Mouse (Mus musculus): ENCODE data around the gene Mctp2. TPM values are rescaled to one million over a fixed set of nuclear protein-coding genes. Genes with fewer than 3 reads are reported as not detected.

Gene Mctp2
- polyA plus RNA-seq, 1 experiment from 2014 or later: 0.19 TPM

DNA sequence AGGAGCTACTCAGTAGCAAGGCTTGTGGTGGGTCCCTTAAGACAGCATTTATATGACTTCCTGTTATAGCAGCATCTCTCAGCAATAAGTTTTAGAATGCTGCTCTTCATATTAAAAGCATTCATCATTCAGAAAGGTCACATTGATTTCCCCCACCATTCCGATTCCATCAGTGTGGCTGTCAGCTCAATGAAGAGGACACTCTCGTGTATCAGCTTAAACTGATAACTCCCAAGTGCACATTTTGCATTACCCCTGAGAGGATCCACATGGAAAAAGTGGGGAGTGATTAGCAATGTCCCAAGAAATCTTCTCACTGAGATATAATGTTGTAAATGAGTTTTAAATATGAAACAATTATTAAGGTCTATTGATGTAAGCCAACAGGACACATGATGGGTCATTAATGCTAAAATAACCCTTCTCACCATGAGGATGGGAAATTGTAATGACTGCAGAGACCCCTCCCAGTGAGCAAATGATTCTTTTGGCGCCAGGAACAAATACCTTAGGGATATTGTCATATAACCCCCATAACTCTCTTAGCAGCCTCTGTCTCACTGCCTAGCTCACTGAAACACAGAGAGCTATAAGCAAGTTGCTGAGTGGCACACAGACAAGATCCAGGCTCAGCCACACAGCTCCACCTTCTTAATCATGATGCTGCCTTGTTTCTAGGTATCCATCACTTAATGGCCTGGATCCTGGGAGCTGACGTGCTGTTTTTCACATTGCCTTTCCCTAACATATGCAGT is 12.4 kb downstream of the Mctp2 start:
- H3K4me3 ChIP-seq (ENCODE audit: low read depth, low read length): no peak overlapping the region
- no peak for ATAC-seq (ENCODE audit: insufficient read depth, low FRiP score, low TSS enrichment)
- no peak for DNase-seq (ENCODE audit: low spot score)
- no peak overlapping the region for H3K4me2 ChIP-seq (ENCODE audit: low read depth)
- H3K4me1 ChIP-seq (ENCODE audit: control insufficient read depth, insufficient read depth, low read length): no peaks in the 10 kb centered on the region
- H3K27me3 ChIP-seq (ENCODE audit: control insufficient read depth, insufficient read depth, low read length): no peaks in the 10 kb centered on the region
- WGBS: 72% methylated on average over 4 of the region's 4 CpGs
- H3K9ac ChIP-seq (ENCODE audit: low read length): no peak overlapping the region
- H3K9me3 ChIP-seq (ENCODE audit: control insufficient read depth, low read length): no peaks in the 10 kb centered on the region
- no peaks in the 10 kb centered on the region for H3K36me3 ChIP-seq (ENCODE audit: control insufficient read depth, insufficient read depth, low read length)
- no peak overlapping the region for H3K27ac ChIP-seq (ENCODE audit: low read depth, low read length)

DNA sequence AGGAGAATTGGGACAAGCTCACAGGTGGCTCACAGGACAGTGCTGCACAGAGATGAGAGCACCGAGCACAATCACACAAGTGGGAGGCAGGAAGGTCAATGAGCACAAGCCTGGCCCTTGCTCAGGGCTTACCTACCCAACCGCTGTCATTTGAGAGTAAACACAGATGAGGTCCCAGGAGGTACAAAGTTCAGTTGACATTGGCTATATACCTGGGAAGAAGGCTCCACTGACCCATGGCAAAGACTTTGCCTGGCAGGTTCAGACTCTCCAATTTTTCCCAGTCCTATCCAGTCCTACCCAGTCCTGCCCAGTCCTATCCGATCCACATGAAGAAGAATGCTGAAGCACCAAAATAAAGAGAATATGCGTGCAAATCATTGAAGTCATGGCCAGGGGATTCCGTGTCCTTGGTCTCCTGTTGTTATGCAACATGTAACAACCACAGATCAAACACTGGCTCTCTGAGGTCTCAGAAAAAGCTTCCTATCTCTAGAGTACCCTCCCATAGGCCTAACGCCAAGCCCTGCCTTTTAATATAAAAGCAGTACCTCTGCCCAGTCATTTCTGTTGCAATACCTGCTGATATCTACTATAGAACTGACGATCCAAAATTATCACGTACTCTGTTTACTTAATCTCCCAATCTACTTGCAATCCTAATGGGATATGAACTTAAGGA is 14.0 kb downstream of the Mctp2 start:
- H3K27ac ChIP-seq (ENCODE audit: low read depth, low read length): no peak overlapping the region
- no peak overlapping the region for H3K9ac ChIP-seq (ENCODE audit: low read length)
- DNase-seq (ENCODE audit: low spot score): no peak
- no peak overlapping the region for H3K4me2 ChIP-seq (ENCODE audit: low read depth)
- 89% methylated on average over 8 of the region's 8 CpGs for WGBS
- ATAC-seq (ENCODE audit: insufficient read depth, low FRiP score, low TSS enrichment): no peak
- no peaks in the 10 kb centered on the region for H3K9me3 ChIP-seq (ENCODE audit: control insufficient read depth, low read length)
- H3K27me3 ChIP-seq (ENCODE audit: control insufficient read depth, insufficient read depth, low read length): no peaks in the 10 kb centered on the region
- H3K36me3 ChIP-seq (ENCODE audit: control insufficient read depth, insufficient read depth, low read length): no peaks in the 10 kb centered on the region
- H3K4me3 ChIP-seq (ENCODE audit: low read depth, low read length): no peak overlapping the region
- H3K4me1 ChIP-seq (ENCODE audit: control insufficient read depth, insufficient read depth, low read length): no peaks in the 10 kb centered on the region

DNA sequence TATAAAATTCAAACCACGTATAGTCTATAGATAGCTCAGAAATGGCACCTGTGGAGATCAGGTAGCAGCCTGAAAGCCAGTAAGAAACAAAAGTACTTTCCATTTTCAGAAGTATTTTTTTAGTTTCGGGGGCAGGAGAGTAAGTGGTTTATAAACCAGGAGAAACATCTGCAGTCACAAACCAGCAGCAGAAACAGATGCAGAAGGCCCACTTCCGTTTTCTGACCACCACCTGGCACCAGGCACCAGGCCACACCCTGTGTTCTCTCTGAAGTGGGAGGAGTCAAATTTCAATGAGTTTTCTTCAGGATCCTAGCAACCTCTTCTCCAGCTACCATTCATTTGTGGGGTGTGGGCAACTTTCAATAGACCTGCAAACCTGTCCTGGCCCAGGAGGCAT is 25.7 kb downstream of the Mctp2 start:
- H3K4me1 ChIP-seq (ENCODE audit: control insufficient read depth, insufficient read depth, low read length): no peaks in the 10 kb centered on the region

DNA sequence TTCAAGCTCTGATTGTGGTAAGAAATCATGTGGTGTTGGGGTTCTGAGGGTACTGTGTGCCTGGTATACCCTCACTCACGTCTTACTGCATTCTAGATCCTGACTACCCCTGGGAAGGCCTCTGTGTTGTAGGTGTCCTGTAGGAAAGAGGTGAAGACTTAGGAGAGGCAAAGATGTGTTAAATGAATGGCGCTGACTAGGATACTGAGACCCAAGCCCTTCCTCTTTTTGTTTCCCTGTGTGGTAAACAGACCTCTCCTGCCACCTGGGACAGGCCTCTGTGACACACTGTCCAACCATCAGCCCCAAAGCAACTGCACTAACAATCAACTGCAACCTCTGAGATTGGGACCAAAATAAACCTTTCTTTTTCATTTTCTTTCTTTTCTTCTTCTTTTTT is 28.0 kb downstream of the Mctp2 start:
- Histone ChIP-seq H3K27ac (ENCODE audit: low read depth, low read length) (no peak overlapping the region), H3K9ac (ENCODE audit: low read length) (no peak overlapping the region), H3K9me3 (ENCODE audit: control insufficient read depth, low read length) (no peaks in the 10 kb centered on the region), H3K4me3 (ENCODE audit: low read depth, low read length) (no peak overlapping the region), H3K4me2 (ENCODE audit: low read depth) (no peak overlapping the region), H3K27me3 (ENCODE audit: control insufficient read depth, insufficient read depth, low read length) (no peaks in the 10 kb centered on the region), H3K36me3 (ENCODE audit: control insufficient read depth, insufficient read depth, low read length) (no peaks in the 10 kb centered on the region), H3K4me1 (ENCODE audit: control insufficient read depth, insufficient read depth, low read length) (no peaks in the 10 kb centered on the region)
- ATAC-seq (ENCODE audit: insufficient read depth, low FRiP score, low TSS enrichment): no peak
- WGBS: 81% methylated on average over 2 of the region's 2 CpGs
- DNase-seq (ENCODE audit: low spot score): no peak

More for the DNA sequence above, 25.7 kb downstream of the Mctp2 start:
- no peak for DNase-seq (ENCODE audit: low spot score)
- H3K4me2 ChIP-seq (ENCODE audit: low read depth): no peak overlapping the region
- no peak overlapping the region for H3K4me3 ChIP-seq (ENCODE audit: low read depth, low read length)
- H3K27me3 ChIP-seq (ENCODE audit: control insufficient read depth, insufficient read depth, low read length): no peaks in the 10 kb centered on the region
- no peaks in the 10 kb centered on the region for H3K9me3 ChIP-seq (ENCODE audit: control insufficient read depth, low read length)
- 71% methylated on average over 3 of the region's 3 CpGs for WGBS
- no peaks in the 10 kb centered on the region for H3K36me3 ChIP-seq (ENCODE audit: control insufficient read depth, insufficient read depth, low read length)
- ATAC-seq (ENCODE audit: insufficient read depth, low FRiP score, low TSS enrichment): no peak
- H3K27ac ChIP-seq (ENCODE audit: low read depth, low read length): no peak overlapping the region
- H3K9ac ChIP-seq (ENCODE audit: low read length): no peak overlapping the region

DNA sequence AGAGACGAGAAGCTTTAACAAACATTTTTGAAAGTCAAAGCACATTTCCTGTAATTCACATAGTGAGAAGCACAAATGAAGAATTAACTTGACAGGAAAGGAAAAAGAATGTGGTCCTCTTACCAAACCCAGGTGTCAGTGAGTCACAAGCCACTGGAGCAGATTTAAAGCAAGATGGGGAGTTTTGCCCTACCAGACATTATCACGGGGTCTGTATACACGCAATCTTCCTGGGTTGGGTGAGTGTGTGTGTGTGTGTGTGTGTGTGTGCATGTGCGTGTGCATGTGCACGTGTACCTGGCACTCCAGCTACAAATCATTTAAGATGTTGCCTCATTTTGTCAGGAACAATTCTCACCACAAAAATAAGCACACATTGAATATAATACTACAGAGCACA is 30.9 kb downstream of the Mctp2 start:
- H3K27me3 ChIP-seq (ENCODE audit: control insufficient read depth, insufficient read depth, low read length): no peaks in the 10 kb centered on the region
- 87% methylated on average over 5 of the region's 5 CpGs for WGBS
- DNase-seq (ENCODE audit: low spot score): no peak
- no peak overlapping the region for H3K4me2 ChIP-seq (ENCODE audit: low read depth)
- H3K4me1 ChIP-seq (ENCODE audit: control insufficient read depth, insufficient read depth, low read length): no peaks in the 10 kb centered on the region
- H3K27ac ChIP-seq (ENCODE audit: low read depth, low read length): no peak overlapping the region
- no peak for ATAC-seq (ENCODE audit: insufficient read depth, low FRiP score, low TSS enrichment)
- H3K9ac ChIP-seq (ENCODE audit: low read length): no peak overlapping the region
- H3K36me3 ChIP-seq (ENCODE audit: control insufficient read depth, insufficient read depth, low read length): no peaks in the 10 kb centered on the region
- H3K4me3 ChIP-seq (ENCODE audit: low read depth, low read length): no peak overlapping the region
- no peaks in the 10 kb centered on the region for H3K9me3 ChIP-seq (ENCODE audit: control insufficient read depth, low read length)

DNA sequence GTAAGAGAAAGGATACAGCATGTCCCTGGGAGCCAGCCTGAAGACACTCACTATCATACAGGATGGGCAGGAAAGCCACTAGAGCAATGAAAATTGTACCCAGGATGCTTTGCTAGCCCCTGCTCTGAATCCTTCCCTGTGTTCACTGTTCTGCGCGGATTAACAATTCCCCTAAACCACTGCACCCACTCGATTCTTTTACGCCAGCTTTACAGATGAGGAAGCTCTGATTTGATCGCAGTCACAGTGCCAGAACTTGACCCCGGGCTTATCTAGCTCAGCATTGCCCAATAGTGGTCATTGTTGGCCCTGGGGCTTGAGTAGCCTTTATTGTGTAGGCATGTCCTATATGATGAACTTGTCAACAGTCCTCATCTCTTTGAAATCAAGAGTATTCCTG is 34.9 kb downstream of the Mctp2 start:
- 88% methylated on average over 6 of the region's 6 CpGs for WGBS
- Histone ChIP-seq H3K4me3 (ENCODE audit: low read depth, low read length) (no peak overlapping the region), H3K9ac (ENCODE audit: low read length) (no peak overlapping the region), H3K4me2 (ENCODE audit: low read depth) (no peak overlapping the region), H3K27ac (ENCODE audit: low read depth, low read length) (no peak overlapping the region), H3K9me3 (ENCODE audit: control insufficient read depth, low read length) (no peaks in the 10 kb centered on the region), H3K4me1 (ENCODE audit: control insufficient read depth, insufficient read depth, low read length) (no peaks in the 10 kb centered on the region), H3K27me3 (ENCODE audit: control insufficient read depth, insufficient read depth, low read length) (no peaks in the 10 kb centered on the region), H3K36me3 (ENCODE audit: control insufficient read depth, insufficient read depth, low read length) (no peaks in the 10 kb centered on the region)
- DNase-seq (ENCODE audit: low spot score) (no peak), ATAC-seq (ENCODE audit: insufficient read depth, low FRiP score, low TSS enrichment) (no peak)

DNA sequence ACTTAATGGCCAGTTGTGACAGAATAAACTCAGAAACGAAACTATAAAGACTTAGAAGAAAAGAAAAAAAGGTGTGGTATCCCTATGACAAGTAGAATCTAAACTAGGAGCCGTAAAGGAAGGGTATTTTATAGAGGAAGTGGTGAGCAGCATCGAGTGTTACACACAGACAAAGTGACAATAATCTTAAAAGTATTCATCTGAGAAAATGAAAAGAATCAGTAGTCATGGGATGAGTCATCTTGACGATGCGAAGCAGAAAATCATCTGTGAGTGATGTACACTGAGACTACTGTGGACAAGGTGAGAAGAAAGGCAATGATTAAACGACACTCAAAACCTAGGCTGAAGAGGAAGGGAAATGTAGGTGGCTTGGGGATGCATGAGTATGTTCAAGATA is 36.4 kb downstream of the Mctp2 start:
- no peak overlapping the region for H3K4me3 ChIP-seq (ENCODE audit: low read depth, low read length)
- H3K9me3 ChIP-seq (ENCODE audit: control insufficient read depth, low read length): no peaks in the 10 kb centered on the region
- no peak overlapping the region for H3K27ac ChIP-seq (ENCODE audit: low read depth, low read length)
- H3K9ac ChIP-seq (ENCODE audit: low read length): no peak overlapping the region
- no peak for DNase-seq (ENCODE audit: low spot score)
- no peak overlapping the region for H3K4me2 ChIP-seq (ENCODE audit: low read depth)
- WGBS: 88% methylated on average over 6 of the region's 6 CpGs
- no peaks in the 10 kb centered on the region for H3K27me3 ChIP-seq (ENCODE audit: control insufficient read depth, insufficient read depth, low read length)
- no peaks in the 10 kb centered on the region for H3K36me3 ChIP-seq (ENCODE audit: control insufficient read depth, insufficient read depth, low read length)
- H3K4me1 ChIP-seq (ENCODE audit: control insufficient read depth, insufficient read depth, low read length): no peaks in the 10 kb centered on the region
- no peak for ATAC-seq (ENCODE audit: insufficient read depth, low FRiP score, low TSS enrichment)

DNA sequence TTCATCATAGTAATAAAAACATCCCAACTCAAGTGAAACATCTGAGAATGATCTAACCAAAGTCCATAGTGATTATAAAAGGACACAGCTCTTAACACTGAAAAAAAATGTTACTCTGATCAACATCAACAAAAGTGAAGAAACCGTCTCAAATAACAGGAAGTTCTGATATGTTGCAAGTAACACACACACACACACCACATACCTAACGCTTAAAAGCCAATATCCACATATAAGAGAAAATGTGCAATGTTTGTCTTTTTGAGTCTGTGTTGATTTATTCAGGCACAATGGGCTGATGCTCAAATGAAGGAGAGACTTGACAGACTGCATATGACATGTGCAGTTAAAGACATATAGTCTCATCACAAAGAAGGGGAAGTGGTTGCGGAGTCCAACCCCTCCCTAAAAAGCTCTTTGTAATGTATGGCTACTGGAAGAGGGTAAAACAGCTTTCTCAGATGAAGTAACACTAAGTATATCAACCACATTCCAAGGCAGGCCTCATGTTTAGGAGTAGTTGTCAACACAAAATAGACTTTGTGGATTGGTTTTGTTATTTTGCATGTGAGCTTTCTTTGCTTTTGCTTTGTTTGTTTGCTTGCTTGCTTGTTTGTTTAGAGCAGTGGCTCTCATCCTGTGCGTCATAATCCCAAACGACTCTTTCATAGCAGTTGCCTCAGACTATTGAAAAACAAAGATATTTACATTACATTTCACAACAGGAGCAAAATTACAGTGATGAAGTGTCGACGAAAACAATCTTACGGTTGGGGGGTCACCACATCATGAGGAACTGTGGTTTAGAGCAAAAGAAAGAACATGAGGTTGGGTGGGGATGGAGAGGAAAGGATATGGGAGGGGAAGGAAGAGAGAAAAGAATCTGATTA is 45.4 kb downstream of the Mctp2 start:
- Histone ChIP-seq H3K27ac (ENCODE audit: low read depth, low read length) (no peak overlapping the region), H3K27me3 (ENCODE audit: control insufficient read depth, insufficient read depth, low read length) (no peaks in the 10 kb centered on the region), H3K9me3 (ENCODE audit: control insufficient read depth, low read length) (no peaks in the 10 kb centered on the region), H3K36me3 (ENCODE audit: control insufficient read depth, insufficient read depth, low read length) (no peaks in the 10 kb centered on the region), H3K4me1 (ENCODE audit: control insufficient read depth, insufficient read depth, low read length) (no peaks in the 10 kb centered on the region), H3K4me2 (ENCODE audit: low read depth) (no peak overlapping the region), H3K9ac (ENCODE audit: low read length) (no peak overlapping the region), H3K4me3 (ENCODE audit: low read depth, low read length) (no peak overlapping the region)
- ATAC-seq (ENCODE audit: insufficient read depth, low FRiP score, low TSS enrichment) (no peak), DNase-seq (ENCODE audit: low spot score) (no peak)
- 93% methylated on average over 8 of the region's 8 CpGs for WGBS

Data from neural tube, embryonic 11.5 days (tissue).